Mouse (Mus musculus): ENCODE measurements at regions not wholly inside any gene's neighbourhood (a gene's known extent, or its start where the extent isn't known, plus 50 kb on each side); places are given as distances from the start of the nearest gene placed in this dataset.

DNA sequence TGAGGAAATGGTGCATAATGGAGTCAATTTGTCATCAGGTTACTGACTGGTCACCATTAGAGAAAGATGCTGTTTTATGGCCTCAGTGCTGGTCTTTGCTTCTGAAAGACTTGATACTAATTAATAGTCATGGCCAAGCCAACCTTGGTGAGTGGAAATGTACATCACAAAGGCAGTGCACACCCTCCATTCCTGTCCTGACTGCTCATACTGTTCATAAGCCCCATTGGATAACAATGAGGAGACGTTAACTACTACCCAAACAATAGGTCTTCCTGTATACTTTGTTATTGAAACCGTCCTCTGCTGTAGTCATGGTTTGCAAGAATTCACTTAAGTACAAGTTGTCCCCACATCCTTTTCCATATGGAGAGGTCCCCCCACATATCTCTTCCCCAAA is 605.8 kb upstream of the Slc35b3 start:
- no peak for ATAC-seq (ENCODE audit: low read depth)
- Histone ChIP-seq H3K4me1 (replicated peaks) (no peaks in the 10 kb centered on the region), H3K9me3 (replicated peaks) (no peaks in the 10 kb centered on the region), H3K27me3 (no peaks in the 10 kb centered on the region), H3K36me3 (no peaks in the 10 kb centered on the region), H3K27ac (no peak overlapping the region), H3K4me3 (replicated peaks) (no peak overlapping the region), H3K4me2 (no peak overlapping the region), H3K9ac (no peak overlapping the region)
- no peak for DNase-seq
- WGBS (ENCODE audit: insufficient replicate concordance), result 53% methylated on average over 2 of the region's 2 CpGs

DNA sequence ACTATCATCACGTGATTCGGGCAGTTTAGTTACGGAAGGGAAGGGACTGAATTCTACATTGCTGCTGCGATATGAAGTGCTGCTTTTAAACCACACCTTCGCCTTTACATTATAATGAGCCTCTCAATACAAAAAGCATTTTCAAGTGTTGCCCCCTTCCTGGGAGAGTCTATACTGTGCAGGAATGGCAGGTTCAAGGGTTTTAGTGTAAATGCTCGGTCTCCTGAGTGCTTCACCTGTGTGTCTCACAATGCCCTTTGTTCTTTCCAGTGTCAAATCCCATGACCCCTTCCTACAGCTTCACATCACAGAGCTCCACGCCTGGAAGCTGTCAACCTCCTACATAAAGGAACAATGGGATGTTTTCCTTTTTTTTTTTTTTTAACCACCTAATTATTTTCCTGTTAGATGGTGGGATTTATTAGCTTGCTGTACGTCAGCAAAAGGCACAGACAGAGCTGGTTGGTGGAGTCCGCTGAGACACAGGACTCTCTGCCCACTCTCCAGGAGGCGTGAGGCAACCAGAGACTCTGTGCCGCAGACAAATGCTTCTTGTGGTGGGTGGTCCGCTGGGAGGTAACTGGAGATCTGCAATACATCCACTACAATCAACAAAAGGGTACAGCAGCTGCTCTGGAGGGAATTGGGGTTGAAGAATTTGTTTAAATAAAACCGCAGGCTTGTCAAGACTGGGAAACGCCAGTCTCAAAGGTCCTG is 577.2 kb upstream of the Slc35b3 start:
- Histone ChIP-seq H3K36me3 (no peaks in the 10 kb centered on the region), H3K27ac (no peak overlapping the region), H3K4me2 (no peak overlapping the region), H3K4me3 (replicated peaks) (no peak overlapping the region), H3K4me1 (replicated peaks) (no peaks in the 10 kb centered on the region), H3K9ac (no peak overlapping the region), H3K9me3 (replicated peaks) (no peaks in the 10 kb centered on the region), H3K27me3 (no peaks in the 10 kb centered on the region)
- DNase-seq (no peak), ATAC-seq (ENCODE audit: low read depth) (no peak)
- 65% methylated on average over 14 of the region's 14 CpGs for WGBS (ENCODE audit: insufficient replicate concordance)

DNA sequence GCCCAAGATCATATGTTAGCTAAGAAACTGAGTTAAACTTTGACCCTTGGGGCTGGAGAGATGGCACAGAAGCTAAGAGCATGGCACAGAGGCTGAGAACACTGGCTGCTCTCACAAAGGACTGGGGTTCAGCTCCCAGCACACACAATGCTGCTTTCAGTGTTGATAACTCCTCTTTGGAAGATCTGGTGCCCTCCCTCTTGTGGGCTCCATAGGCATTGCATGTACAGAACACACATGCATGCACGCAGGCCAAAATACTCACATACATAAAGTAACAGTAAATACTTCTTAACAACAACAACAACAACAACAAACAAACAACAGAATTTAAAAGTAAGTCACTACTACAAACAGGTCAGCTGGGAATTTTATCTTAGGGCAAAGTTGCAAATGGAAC is 565.8 kb upstream of the Slc35b3 start:
- no peaks in the 10 kb centered on the region for H3K36me3 ChIP-seq
- no peak for DNase-seq

DNA sequence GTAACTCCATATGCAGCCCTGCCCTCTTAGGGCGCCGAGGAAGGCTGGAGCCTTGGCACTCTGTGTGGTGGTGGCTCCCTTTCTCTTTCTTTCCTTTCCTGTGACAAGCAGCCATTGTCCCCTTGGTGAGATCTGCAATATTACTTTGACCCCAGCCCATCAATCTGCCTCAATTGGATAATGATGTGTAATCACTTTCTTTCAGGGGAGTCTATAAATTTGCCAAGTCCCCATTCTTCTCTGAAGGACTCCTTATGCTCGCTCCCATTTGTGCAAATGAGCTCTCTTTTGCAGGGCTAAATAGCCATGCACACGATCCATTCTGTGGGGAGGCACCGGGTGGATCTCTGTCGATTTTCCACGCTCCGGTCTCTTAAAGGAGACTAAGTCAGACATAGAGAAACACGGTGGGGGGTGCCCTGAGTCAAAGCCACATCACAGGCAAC is 563.2 kb upstream of the Slc35b3 start:
- 64% methylated on average over 9 of the region's 9 CpGs for WGBS (ENCODE audit: insufficient replicate concordance)
- DNase-seq (no peak), ATAC-seq (ENCODE audit: low read depth) (no peak)

More for the DNA sequence above, 565.8 kb upstream of the Slc35b3 start:
- H3K4me3 ChIP-seq (replicated peaks), result no peak overlapping the region
- H3K4me1 ChIP-seq (replicated peaks), result no peaks in the 10 kb centered on the region
- no peak overlapping the region for H3K9ac ChIP-seq
- H3K4me2 ChIP-seq, result no peak overlapping the region
- H3K27me3 ChIP-seq, result no peaks in the 10 kb centered on the region
- 71% methylated on average over 1 of the region's 1 CpGs for WGBS (ENCODE audit: insufficient replicate concordance)
- H3K27ac ChIP-seq, result no peak overlapping the region
- no peak for ATAC-seq (ENCODE audit: low read depth)
- H3K9me3 ChIP-seq (replicated peaks), result no peaks in the 10 kb centered on the region

DNA sequence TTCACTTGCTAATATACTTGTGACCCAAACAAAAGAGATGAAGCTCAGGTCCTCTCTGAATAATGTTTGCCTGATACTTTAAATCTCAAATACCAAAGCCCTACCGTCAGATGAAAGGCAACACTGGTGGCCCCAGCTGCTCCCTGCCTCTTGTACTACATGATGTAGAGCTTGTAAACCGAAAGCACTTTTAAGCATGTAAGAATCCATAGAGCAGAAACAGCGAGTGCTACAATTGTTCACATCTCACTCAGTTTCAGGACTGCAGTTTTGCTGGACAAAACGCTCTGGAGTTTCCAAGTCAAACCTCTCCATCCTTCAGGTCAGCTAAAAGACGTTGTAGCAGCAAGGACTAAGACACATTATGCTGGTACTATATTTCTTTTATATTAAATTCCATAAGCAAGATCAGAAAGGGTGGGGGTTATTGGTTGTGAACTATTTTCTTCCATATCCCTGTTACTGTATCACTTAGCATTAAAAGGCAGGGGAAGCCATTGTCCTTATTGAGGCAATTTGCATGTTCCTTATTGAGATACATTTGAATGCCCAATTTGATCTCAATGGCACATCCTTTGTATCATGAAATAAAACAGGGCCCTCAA is 562.7 kb upstream of the Slc35b3 start:
- Histone ChIP-seq H3K4me3 (replicated peaks) (no peak overlapping the region), H3K9ac (no peak overlapping the region), H3K4me2 (no peak overlapping the region), H3K27me3 (no peaks in the 10 kb centered on the region), H3K36me3 (no peaks in the 10 kb centered on the region), H3K4me1 (replicated peaks) (no peaks in the 10 kb centered on the region), H3K27ac (no peak overlapping the region), H3K9me3 (replicated peaks) (no peaks in the 10 kb centered on the region)
- 63% methylated on average over 5 of the region's 5 CpGs for WGBS (ENCODE audit: insufficient replicate concordance)
- DNase-seq, result no peak
- ATAC-seq (ENCODE audit: low read depth), result no peak

More for the DNA sequence above, 563.2 kb upstream of the Slc35b3 start:
- Histone ChIP-seq H3K4me3 (replicated peaks) (no peak overlapping the region), H3K4me2 (no peak overlapping the region), H3K9ac (no peak overlapping the region), H3K27ac (no peak overlapping the region), H3K36me3 (no peaks in the 10 kb centered on the region), H3K4me1 (replicated peaks) (no peaks in the 10 kb centered on the region), H3K27me3 (no peaks in the 10 kb centered on the region), H3K9me3 (replicated peaks) (no peaks in the 10 kb centered on the region)

DNA sequence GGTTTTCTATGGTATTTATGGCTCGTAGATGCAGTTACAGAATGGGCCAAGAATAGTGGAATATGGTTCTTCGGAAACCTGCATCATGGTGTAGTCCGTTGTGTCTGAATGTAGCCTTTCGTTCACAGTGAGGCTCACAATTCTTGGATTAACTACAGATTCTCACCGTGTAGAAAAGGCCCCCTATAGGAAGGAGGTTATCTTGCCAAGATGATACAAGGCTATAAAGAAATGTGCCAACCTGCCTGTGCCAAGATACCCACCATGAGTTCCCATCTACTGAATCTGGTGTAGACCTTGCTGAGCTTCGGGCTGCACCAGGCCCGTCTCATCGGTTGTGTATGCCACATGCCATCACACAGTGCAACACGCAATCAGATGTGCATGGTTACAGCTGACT is 560.2 kb upstream of the Slc35b3 start:
- H3K9me3 ChIP-seq (replicated peaks), result no peaks in the 10 kb centered on the region
- H3K9ac ChIP-seq, result no peak overlapping the region
- ATAC-seq (ENCODE audit: low read depth), result no peak
- DNase-seq, result no peak
- no peaks in the 10 kb centered on the region for H3K4me1 ChIP-seq (replicated peaks)
- no peak overlapping the region for H3K4me2 ChIP-seq
- no peak overlapping the region for H3K4me3 ChIP-seq (replicated peaks)
- H3K36me3 ChIP-seq, result no peaks in the 10 kb centered on the region
- H3K27me3 ChIP-seq, result no peaks in the 10 kb centered on the region
- WGBS (ENCODE audit: insufficient replicate concordance), result 81% methylated on average over 9 of the region's 9 CpGs
- H3K27ac ChIP-seq, result no peak overlapping the region

DNA sequence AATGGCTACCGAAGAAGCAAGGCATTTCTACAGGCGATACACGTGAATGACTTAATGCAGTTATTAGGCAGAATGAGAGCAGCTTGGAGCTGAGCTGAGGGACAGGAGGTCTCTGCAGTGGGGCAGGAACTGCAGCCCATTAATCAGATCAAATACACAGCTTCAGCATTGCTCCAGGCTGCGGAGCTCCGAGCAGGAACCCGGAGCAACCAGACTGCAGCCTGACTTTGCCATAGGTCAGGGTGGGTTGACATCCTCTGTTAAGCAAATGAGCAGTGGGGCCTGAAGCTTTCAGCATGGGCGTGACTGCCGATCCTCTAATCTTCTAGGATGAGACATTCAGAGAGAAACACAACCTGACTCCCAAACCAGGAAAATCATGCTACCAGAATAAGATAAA is 555.4 kb upstream of the Slc35b3 start:
- H3K9ac ChIP-seq, result no peak overlapping the region
- no peak overlapping the region for H3K27ac ChIP-seq
- H3K9me3 ChIP-seq (replicated peaks), result no peaks in the 10 kb centered on the region
- no peak overlapping the region for H3K4me2 ChIP-seq
- no peaks in the 10 kb centered on the region for H3K27me3 ChIP-seq
- no peaks in the 10 kb centered on the region for H3K36me3 ChIP-seq
- DNase-seq (no peak), ATAC-seq (ENCODE audit: low read depth) (no peak)
- WGBS (ENCODE audit: insufficient replicate concordance), result 59% methylated on average over 8 of the region's 8 CpGs
- H3K4me1 ChIP-seq (replicated peaks), result no peaks in the 10 kb centered on the region
- H3K4me3 ChIP-seq (replicated peaks), result no peak overlapping the region

DNA sequence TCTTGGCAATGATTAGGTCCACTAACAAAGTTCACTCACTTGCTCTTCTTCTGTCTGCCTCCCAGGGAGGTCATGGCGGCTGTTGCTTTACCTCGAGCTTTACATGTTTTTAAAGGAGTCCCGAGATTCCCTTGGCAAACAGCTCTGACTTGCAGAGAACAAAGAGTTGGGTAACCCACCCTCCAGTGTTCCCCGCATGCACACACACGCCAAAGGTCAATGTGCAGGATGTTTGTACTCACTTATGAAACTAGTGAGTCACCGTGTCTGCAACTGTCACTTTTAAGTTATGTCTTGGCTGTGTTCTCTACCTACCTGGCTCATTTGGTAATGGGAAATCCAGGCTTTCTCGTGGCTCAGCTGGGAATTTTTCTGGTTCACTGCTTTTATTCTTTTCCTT is 529.1 kb upstream of the Slc35b3 start:
- ATAC-seq (ENCODE audit: low read depth) (no peak), DNase-seq (no peak)

DNA sequence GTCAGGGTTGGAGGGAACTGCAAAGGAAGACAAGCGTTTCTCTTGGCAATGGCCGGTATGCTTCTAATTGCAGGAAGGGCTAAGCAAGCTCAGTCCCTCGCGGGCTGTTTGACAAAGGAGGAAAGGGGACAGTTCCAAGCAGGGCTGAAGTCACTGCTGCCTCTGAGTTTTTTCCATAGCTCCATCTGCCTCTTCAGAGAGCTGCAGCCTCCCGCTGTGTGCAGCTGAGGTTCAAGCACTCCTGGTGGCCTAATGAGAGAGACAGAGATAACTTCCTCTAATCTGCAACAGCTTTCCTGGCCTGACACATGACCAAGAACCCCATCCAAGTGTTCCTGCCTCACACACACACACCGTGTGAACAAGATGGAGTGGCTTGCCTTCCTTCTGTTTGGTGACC is 511.9 kb upstream of the Slc35b3 start:
- no peak overlapping the region for H3K4me3 ChIP-seq (replicated peaks)
- H3K27ac ChIP-seq, result no peak overlapping the region
- no peak overlapping the region for H3K9ac ChIP-seq
- no peak for ATAC-seq (ENCODE audit: low read depth)
- no peak overlapping the region for H3K4me2 ChIP-seq
- H3K4me1 ChIP-seq (replicated peaks), result no peaks in the 10 kb centered on the region
- no peaks in the 10 kb centered on the region for H3K36me3 ChIP-seq
- 41% methylated on average over 6 of the region's 6 CpGs for WGBS (ENCODE audit: insufficient replicate concordance)
- no peaks in the 10 kb centered on the region for H3K9me3 ChIP-seq (replicated peaks)
- no peak for DNase-seq
- no peaks in the 10 kb centered on the region for H3K27me3 ChIP-seq

More for the DNA sequence above, 529.1 kb upstream of the Slc35b3 start:
- H3K27ac ChIP-seq, result no peak overlapping the region
- H3K9me3 ChIP-seq (replicated peaks), result no peaks in the 10 kb centered on the region
- H3K27me3 ChIP-seq, result no peaks in the 10 kb centered on the region
- no peaks in the 10 kb centered on the region for H3K36me3 ChIP-seq
- H3K4me3 ChIP-seq (replicated peaks), result no peak overlapping the region
- no peaks in the 10 kb centered on the region for H3K4me1 ChIP-seq (replicated peaks)
- H3K4me2 ChIP-seq, result no peak overlapping the region
- no peak overlapping the region for H3K9ac ChIP-seq
- 60% methylated on average over 7 of the region's 7 CpGs for WGBS (ENCODE audit: insufficient replicate concordance)

DNA sequence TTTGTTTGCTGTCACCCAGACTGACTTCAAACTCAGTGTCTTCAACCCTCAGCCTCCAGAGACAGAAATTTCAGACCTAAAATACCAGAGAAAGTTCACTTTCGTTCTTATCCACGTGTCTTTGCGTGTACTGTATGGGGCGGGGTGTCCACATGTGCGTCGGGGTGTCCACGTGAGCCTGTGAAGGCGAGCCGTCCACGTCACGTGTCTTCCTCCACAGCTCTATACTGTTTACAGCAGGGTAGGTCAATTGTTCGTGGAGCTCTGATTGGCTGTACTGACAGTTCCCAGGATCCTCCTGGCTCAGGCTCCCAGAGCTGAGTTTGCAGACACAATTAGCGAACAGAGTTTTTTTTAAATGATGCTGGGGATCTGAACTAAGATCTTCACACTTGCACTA is 481.1 kb upstream of the Slc35b3 start:
- DNase-seq (no peak), ATAC-seq (ENCODE audit: low read depth) (no peak)
- H3K4me1 ChIP-seq (replicated peaks), result no peaks in the 10 kb centered on the region
- no peak overlapping the region for H3K4me3 ChIP-seq (replicated peaks)
- H3K36me3 ChIP-seq, result no peaks in the 10 kb centered on the region
- no peaks in the 10 kb centered on the region for H3K27me3 ChIP-seq
- no peak overlapping the region for H3K4me2 ChIP-seq
- no peak overlapping the region for H3K27ac ChIP-seq
- 80% methylated on average over 13 of the region's 13 CpGs for WGBS (ENCODE audit: insufficient replicate concordance)
- no peak overlapping the region for H3K9ac ChIP-seq
- no peaks in the 10 kb centered on the region for H3K9me3 ChIP-seq (replicated peaks)

DNA sequence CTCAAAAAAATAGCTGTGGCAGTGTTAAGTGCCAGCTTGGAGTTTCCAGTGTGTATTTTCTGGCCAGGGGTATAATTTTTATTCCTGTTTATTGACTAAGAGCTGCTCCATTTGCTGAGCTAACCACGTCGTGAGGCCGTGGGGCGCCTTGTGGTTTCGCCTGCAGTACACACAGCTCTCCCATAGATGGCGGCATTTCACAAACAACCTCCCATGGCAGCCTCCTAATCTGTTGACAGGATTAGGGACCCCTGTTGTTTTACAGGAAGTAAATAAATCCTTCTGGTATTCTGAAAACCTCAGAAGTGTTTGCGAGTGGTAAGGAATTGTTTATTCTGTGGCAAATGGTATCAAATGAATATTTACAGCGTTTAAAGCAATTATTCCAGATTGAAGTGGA is 480.2 kb upstream of the Slc35b3 start:
- Histone ChIP-seq H3K9me3 (replicated peaks) (no peaks in the 10 kb centered on the region), H3K27me3 (no peaks in the 10 kb centered on the region), H3K9ac (no peak overlapping the region), H3K4me1 (replicated peaks) (no peaks in the 10 kb centered on the region), H3K4me2 (peak overlapping the region; percentile 8; the same call in 1 of the 2 replicates), H3K27ac (no peak overlapping the region), H3K4me3 (replicated peaks) (no peak overlapping the region), H3K36me3 (no peaks in the 10 kb centered on the region)
- ATAC-seq (ENCODE audit: low read depth), result no peak
- peak; percentile 11 for DNase-seq
- WGBS (ENCODE audit: insufficient replicate concordance), result 14% methylated on average over 8 of the region's 8 CpGs

DNA sequence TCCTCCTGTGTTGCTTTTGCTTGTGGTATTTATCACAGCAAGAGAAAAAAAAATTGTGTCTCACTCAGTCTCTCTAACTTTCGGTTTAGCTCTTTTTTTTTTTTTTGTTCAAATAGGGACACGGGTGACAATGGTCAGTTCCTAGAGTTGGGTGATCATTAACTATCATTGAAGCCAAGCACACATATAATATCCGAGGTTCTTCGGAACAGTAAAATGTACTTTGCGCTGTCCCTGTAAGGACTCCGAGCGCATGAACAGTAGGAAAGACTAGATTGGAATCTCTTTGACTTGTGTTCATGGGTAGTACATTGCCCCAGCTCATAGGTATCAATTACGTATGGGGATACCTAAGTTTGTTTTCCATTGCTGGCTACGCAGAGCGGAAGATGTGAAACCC is 479.7 kb upstream of the Slc35b3 start:
- H3K9ac ChIP-seq, result no peak overlapping the region
- H3K4me3 ChIP-seq (replicated peaks), result no peak overlapping the region
- H3K36me3 ChIP-seq, result no peaks in the 10 kb centered on the region
- no peaks in the 10 kb centered on the region for H3K9me3 ChIP-seq (replicated peaks)
- H3K4me1 ChIP-seq (replicated peaks), result no peaks in the 10 kb centered on the region
- no peak overlapping the region for H3K27ac ChIP-seq
- ATAC-seq (ENCODE audit: low read depth) (no peak), DNase-seq (no peak)
- no peaks in the 10 kb centered on the region for H3K27me3 ChIP-seq
- WGBS (ENCODE audit: insufficient replicate concordance), result 75% methylated on average over 10 of the region's 10 CpGs
- peak overlapping the region; percentile 8; the same call in 1 of the 2 replicates for H3K4me2 ChIP-seq
